Mouse (Mus musculus) inflammation-experienced regulatory T-cells (primary cell): ENCODE data around the gene Tmem11. TPM values are rescaled to one million over a fixed set of nuclear protein-coding genes. Genes with fewer than 3 reads are reported as not detected.

Experiments
- polyA plus RNA-seq, 2 experiments: library from polyadenylated mRNA; unstranded; fragments of 100-300 nt; shearing (Covaris generic); gene quantifications; one replicate each; pipeline ENCODE4 v1.2.1; 2017

The Tmem11 gene
- 10 to 100 TPM; 33.7 to 52.1 TPM for polyA plus RNA-seq

GRCm38 (mm10) chr11:60878675-60879294, at the start of gene Tmem11:
Gene Tmem11, minus strand, starts transcription at chr11:60879272.

DNA sequence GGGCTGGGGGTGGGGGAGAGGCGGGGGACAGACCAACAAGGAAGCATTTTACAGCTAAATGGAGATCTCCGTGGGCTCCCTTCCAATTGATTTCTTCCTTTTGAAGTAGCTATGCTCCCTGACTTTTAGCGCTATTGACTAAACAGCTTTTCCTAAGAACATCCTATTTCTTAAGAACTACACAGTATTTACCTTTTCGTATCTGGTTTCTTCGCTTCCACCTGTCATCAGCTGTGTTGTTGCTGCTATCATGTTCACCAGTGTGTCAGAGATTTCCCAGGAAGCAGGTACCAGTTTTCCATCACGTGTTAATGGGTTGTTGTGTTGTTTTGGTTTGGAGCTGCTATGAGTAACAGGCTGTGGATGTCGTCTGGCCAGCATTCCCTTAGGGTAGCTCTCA, 35.4 kb upstream of the Tmem11 start, which contains the start of gene Natd1:
TSS of gene Natd1 (minus strand) at position 260 of the 400 bp plus-strand sequence.

DNA sequence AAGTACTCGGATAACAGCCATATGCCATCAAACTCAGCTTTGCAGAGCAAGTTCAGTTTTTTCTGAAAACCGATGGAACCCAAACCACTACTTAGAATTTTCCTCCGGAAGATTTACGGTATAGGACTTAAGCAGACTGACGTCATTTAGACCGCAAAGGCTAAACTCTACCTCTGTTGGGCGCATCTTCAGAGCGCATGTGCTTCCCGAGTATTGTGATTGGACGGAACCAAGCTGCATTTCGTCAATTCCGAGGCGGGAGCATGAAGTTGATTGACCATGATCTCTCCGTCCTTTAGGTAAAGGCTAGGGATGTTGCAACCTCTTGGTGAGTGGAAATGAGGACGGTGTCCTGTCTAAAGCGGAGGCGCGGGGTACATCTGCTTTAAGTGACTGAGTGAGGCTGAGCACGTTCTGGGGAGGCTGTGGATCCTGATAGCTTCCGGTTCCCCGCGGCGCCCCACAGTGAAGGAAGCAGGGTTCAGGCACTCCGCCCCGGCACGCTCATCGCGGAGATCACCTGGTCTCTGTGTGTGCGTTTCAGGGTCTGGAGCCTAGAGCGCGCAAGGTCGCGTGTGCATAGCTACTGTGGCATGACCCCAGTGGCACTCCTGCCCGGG, 48.5 kb downstream of the Tmem11 start, which contains the start of gene Dhrs7b:
TSS of gene Dhrs7b (plus strand) at position 199 of the 620 bp plus-strand sequence.

Other genes with a start within 250 kb of the Tmem11 start
- gene Llgl1, start 179.5 kb downstream of the Tmem11 start, polyA plus RNA-seq, result 10 to 100 TPM; 34.8 to 42.6 TPM
- gene Flii, start 152.0 kb downstream of the Tmem11 start, polyA plus RNA-seq, result 100 to 1,000 TPM; 175 to 177 TPM
- 10 to 100 TPM; 12.0 to 19.5 TPM for gene Mief2, start 150.9 kb downstream of the Tmem11 start, polyA plus RNA-seq
- 10 to 100 TPM; 18.0 to 31.5 TPM for gene Top3a, start 101.9 kb downstream of the Tmem11 start, polyA plus RNA-seq
- 10 to 100 TPM; 11.1 to 14.2 TPM for gene Smcr8, start 101.7 kb downstream of the Tmem11 start, polyA plus RNA-seq
- 10 to 100 TPM; 12.9 to 13.5 TPM for gene Shmt1, start 67.6 kb downstream of the Tmem11 start, polyA plus RNA-seq
- gene Dhrs7b, start 48.6 kb downstream of the Tmem11 start, polyA plus RNA-seq, result 10 to 100 TPM; 29.4 to 39.9 TPM
- gene Natd1, start 35.5 kb upstream of the Tmem11 start, polyA plus RNA-seq, result 10 to 100 TPM in 1 of 2 experiments, 1 to 10 TPM in 1; 6.6 to 11.7 TPM
- gene Map2k3, start 52.8 kb upstream of the Tmem11 start, polyA plus RNA-seq, result 10 to 100 TPM; 86.9 to 87.6 TPM
- under 1 TPM in 1 of 2 experiments, not detected in 1; 0.16 TPM for gene Kcnj12, start 143.3 kb upstream of the Tmem11 start, polyA plus RNA-seq
- 10 to 100 TPM; 41.2 to 67.6 TPM for gene Tnfrsf13b, start 247.5 kb upstream of the Tmem11 start, polyA plus RNA-seq